Mouse (Mus musculus): ENCODE measurements around the gene St13. TPM values are rescaled to one million over a fixed set of nuclear protein-coding genes. Genes with fewer than 3 reads are reported as not detected.
A peak's percentile ranks its signal among the peaks of the same experiment; 100 is the strongest.

Gene St13
- polyA plus RNA-seq, 1 experiment from 2014 or later = 138 TPM

DNA sequence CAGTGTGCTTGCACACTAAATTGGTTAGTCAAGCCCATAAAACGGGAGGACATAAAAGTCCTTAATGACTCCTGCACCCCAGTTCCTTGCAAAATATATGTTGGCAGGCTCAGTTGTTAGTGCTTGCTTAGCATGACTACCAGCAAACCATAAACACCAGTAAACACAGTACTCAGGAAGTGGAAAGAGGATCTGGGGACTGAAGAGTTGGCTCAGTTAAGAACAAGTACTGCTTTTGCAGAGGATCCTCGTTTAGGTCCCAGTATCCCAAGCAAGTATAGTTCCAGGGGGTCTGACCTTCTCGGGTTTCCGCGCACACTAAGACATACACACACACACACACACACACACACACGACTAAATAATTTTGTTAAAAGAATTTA is 38.9 kb downstream of the St13 start:
- H3K9ac ChIP-seq (ENCODE audit: low read depth, low read length) = no peak overlapping the region
- H3K27me3 ChIP-seq (ENCODE audit: control insufficient read depth, insufficient read depth, low read length) = no peaks in the 10 kb centered on the region
- 35% methylated on average over 6 of the region's 6 CpGs for WGBS (ENCODE audit: insufficient replicate concordance)
- H3K4me1 ChIP-seq (ENCODE audit: control insufficient read depth, insufficient read depth, low read length) = 0 out of 2 replicates have a peak, but pooled peaks cover 3% of the 10 kb centered on the region
- peak overlapping the region; percentile 54 for H3K4me3 ChIP-seq (ENCODE audit: low read depth, low read length)
- ATAC-seq (replicated peaks; ENCODE audit: insufficient number of reproducible peaks, low FRiP score, low TSS enrichment) = peak; percentile 36; the same call in 1 of the 2 replicates
- peaks cover 5% of the 10 kb centered on the region for H3K36me3 ChIP-seq (ENCODE audit: control insufficient read depth, insufficient read depth, low read length)
- H3K27ac ChIP-seq (ENCODE audit: low read depth, low read length) = peak overlapping the region; percentile 62; the same call in 1 of the 2 replicates
- peak overlapping the region; percentile 66 for H3K4me2 ChIP-seq
- H3K9me3 ChIP-seq (replicated peaks; ENCODE audit: control insufficient read depth, low read length) = no peaks in the 10 kb centered on the region

DNA sequence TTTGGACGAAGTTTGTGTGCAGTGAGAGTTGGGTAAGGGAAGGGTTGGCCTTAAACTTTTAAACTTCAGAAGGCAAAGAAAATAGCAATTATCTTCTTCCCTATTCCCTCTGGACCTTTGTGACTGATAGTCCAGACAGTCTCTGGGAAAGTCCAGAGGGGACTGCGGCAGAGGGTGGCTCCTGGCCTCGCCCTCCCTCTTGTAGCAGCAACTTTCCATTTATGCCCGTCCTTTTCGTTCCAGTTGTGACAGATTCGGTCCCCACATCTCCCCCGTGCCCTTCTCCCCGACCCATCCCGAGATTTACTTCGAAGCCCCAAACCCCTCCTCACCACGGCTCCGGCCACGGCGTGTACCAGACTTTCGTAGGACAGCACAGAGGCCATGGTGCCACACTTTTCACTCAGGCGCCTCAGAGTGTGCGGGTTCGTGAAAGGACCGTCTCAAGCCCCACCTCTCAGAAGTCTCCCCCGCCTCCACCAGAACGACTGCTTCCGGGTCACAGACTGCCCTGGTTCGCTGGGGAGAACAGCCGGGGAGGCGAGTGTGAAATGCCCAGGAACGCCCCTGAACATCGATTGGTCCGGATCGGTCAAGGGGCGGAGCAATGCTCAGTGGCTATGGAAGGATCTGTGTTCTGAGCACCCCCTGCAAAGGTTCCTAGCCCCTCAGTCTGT is 39.4 kb downstream of the St13 start, which contains the start of gene Slc25a17:
Slc25a17 (minus strand) TSS at position 468 of the 677 bp plus-strand sequence.
- 1% methylated on average over 30 of the region's 30 CpGs for WGBS (ENCODE audit: insufficient replicate concordance)

DNA sequence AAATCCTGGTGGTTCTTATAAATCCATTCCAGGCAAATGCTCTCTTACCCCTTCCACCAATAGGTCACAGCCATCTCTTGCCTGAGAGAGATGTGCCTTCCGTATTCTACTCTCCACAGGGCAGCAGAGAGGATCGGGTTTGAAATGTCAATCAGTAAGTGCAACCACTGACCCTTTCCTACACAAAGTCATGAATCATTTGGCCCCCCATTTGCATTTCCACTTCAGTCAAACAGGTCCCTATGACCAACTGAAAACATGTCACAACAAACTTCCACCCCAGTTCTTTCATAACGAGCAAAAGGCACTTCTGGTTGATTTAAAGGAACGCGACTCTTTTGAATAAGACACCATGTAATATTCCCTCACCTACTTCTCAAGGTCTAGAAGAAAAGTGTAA is 40.5 kb downstream of the St13 start:
- no peak overlapping the region for H3K9ac ChIP-seq (ENCODE audit: low read depth, low read length)
- 88% methylated on average over 5 of the region's 5 CpGs for WGBS (ENCODE audit: insufficient replicate concordance)
- H3K27ac ChIP-seq (ENCODE audit: low read depth, low read length) = no peak overlapping the region
- no peak overlapping the region for H3K4me3 ChIP-seq (ENCODE audit: low read depth, low read length)
- H3K36me3 ChIP-seq (ENCODE audit: control insufficient read depth, insufficient read depth, low read length) = peaks cover 3% of the 10 kb centered on the region; the same call in 1 of the 2 replicates
- H3K9me3 ChIP-seq (replicated peaks; ENCODE audit: control insufficient read depth, low read length) = no peaks in the 10 kb centered on the region
- no peak for ATAC-seq (replicated peaks; ENCODE audit: insufficient number of reproducible peaks, low FRiP score, low TSS enrichment)
- 0 out of 2 replicates have a peak, but pooled peaks cover 3% of the 10 kb centered on the region for H3K4me1 ChIP-seq (ENCODE audit: control insufficient read depth, insufficient read depth, low read length)
- no peaks in the 10 kb centered on the region for H3K27me3 ChIP-seq (ENCODE audit: control insufficient read depth, insufficient read depth, low read length)
- H3K4me2 ChIP-seq = peak overlapping the region; percentile 66; the same call in 1 of the 2 replicates

More for the DNA sequence above, 39.4 kb downstream of the St13 start, which contains the start of gene Slc25a17:
- Histone ChIP-seq H3K27me3 (ENCODE audit: control insufficient read depth, insufficient read depth, low read length) (no peaks in the 10 kb centered on the region), H3K4me1 (ENCODE audit: control insufficient read depth, insufficient read depth, low read length) (0 out of 2 replicates have a peak, but pooled peaks cover 3% of the 10 kb centered on the region), H3K36me3 (ENCODE audit: control insufficient read depth, insufficient read depth, low read length) (peaks cover 5% of the 10 kb centered on the region), H3K4me2 (peak within 1 kb of the TSS; percentile 66), H3K9me3 (replicated peaks; ENCODE audit: control insufficient read depth, low read length) (no peaks in the 10 kb centered on the region), H3K27ac (ENCODE audit: low read depth, low read length) (peak within 1 kb of the TSS; percentile 62; the same call in 1 of the 2 replicates), H3K9ac (ENCODE audit: low read depth, low read length) (peak within 1 kb of the TSS; percentile 66), H3K4me3 (ENCODE audit: low read depth, low read length) (peak within 1 kb of the TSS; percentile 54)
- ATAC-seq (replicated peaks; ENCODE audit: insufficient number of reproducible peaks, low FRiP score, low TSS enrichment) = peak; percentile 97

DNA sequence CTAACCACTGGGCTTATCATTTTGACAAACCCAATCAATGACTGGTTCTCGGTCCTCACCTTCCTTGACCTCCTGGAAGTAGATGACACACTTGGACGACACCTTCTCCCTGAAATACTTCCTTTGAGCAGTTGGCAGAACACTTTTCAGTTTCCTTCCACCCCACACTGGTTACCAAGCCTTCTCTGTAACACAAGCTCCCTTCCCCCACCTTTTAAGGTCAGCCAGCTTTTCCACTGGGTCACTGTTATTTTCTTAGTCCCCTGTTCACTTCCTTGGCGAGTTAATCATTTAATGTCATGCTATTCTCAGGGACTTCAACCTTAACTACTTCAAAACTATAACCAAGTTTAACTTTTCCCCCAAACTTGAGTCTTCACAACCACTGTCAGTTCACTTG is 40.9 kb downstream of the St13 start:
- 78% methylated on average over 3 of the region's 3 CpGs for WGBS (ENCODE audit: insufficient replicate concordance)
- peaks cover 3% of the 10 kb centered on the region; the same call in 1 of the 2 replicates for H3K36me3 ChIP-seq (ENCODE audit: control insufficient read depth, insufficient read depth, low read length)
- no peak overlapping the region for H3K9ac ChIP-seq (ENCODE audit: low read depth, low read length)
- no peak overlapping the region for H3K27ac ChIP-seq (ENCODE audit: low read depth, low read length)
- no peaks in the 10 kb centered on the region for H3K27me3 ChIP-seq (ENCODE audit: control insufficient read depth, insufficient read depth, low read length)
- no peak overlapping the region for H3K4me2 ChIP-seq
- no peak for ATAC-seq (replicated peaks; ENCODE audit: insufficient number of reproducible peaks, low FRiP score, low TSS enrichment)
- no peak overlapping the region for H3K4me3 ChIP-seq (ENCODE audit: low read depth, low read length)
- H3K9me3 ChIP-seq (replicated peaks; ENCODE audit: control insufficient read depth, low read length) = no peaks in the 10 kb centered on the region
- H3K4me1 ChIP-seq (ENCODE audit: control insufficient read depth, insufficient read depth, low read length) = 0 out of 2 replicates have a peak, but pooled peaks cover 3% of the 10 kb centered on the region

DNA sequence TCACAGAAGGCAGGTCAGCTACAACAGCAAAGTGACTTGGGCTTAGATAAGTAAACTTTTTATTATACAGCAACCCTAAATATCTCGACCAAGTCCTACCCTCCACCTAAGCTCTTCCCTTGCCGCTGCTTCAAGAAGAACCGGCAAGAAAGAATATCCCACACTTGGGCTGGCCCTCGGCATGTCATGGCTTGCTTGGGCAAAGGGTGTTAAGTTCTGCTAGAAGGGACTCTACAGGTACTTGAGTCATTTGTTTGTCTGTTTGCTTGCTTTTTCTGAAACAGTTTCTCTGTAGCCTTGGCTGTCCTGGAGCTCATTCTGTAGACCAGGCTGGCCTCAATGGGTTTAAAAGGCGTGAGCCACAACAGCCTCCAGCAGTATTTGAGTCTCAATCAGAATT is 42.9 kb downstream of the St13 start:
- Histone ChIP-seq H3K36me3 (ENCODE audit: control insufficient read depth, insufficient read depth, low read length) (no peaks in the 10 kb centered on the region), H3K27me3 (ENCODE audit: control insufficient read depth, insufficient read depth, low read length) (no peaks in the 10 kb centered on the region), H3K27ac (ENCODE audit: low read depth, low read length) (no peak overlapping the region), H3K9me3 (replicated peaks; ENCODE audit: control insufficient read depth, low read length) (no peaks in the 10 kb centered on the region), H3K4me3 (ENCODE audit: low read depth, low read length) (no peak overlapping the region), H3K4me2 (no peak overlapping the region), H3K9ac (ENCODE audit: low read depth, low read length) (no peak overlapping the region), H3K4me1 (ENCODE audit: control insufficient read depth, insufficient read depth, low read length) (0 out of 2 replicates have a peak, but pooled peaks cover 3% of the 10 kb centered on the region)
- 45% methylated on average over 5 of the region's 5 CpGs for WGBS (ENCODE audit: insufficient replicate concordance)
- no peak for ATAC-seq (replicated peaks; ENCODE audit: insufficient number of reproducible peaks, low FRiP score, low TSS enrichment)

DNA sequence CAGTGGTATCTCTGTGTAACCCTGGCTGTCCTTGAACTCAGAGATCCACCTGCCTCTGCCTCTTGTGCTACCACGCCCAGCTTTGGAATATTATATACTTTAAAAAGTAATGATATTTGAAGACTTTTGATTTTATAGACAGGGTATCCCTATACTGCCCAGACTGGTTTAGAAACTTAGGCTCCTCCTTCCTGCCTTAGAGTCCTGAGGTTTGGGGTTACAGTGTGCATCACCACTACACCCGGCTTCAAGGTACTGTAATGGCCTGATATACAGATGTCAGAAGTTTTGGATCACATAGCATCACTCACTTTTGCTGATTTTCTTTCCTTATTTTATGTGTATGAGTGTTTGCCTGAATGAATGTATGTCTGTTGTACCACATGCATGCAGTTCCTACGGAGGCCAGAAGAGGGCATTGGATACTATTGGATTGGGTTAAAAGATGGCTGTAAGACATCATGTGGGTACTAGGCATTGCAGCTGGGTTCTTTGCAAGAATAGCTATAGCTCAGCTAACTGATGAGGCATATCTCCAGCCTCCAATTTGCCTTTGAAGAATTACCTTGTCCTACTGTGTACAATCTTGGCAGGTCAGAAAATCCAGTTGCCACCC is 44.6 kb downstream of the St13 start:
- H3K4me1 ChIP-seq (ENCODE audit: control insufficient read depth, insufficient read depth, low read length) = 0 out of 2 replicates have a peak, but pooled peaks cover 2% of the 10 kb centered on the region
- no peaks in the 10 kb centered on the region for H3K9me3 ChIP-seq (replicated peaks; ENCODE audit: control insufficient read depth, low read length)
- WGBS (ENCODE audit: insufficient replicate concordance) = 56% methylated on average over 3 of the region's 3 CpGs
- H3K4me3 ChIP-seq (ENCODE audit: low read depth, low read length) = no peak overlapping the region
- no peak overlapping the region for H3K9ac ChIP-seq (ENCODE audit: low read depth, low read length)
- H3K27ac ChIP-seq (ENCODE audit: low read depth, low read length) = no peak overlapping the region
- no peaks in the 10 kb centered on the region for H3K27me3 ChIP-seq (ENCODE audit: control insufficient read depth, insufficient read depth, low read length)
- ATAC-seq (replicated peaks; ENCODE audit: insufficient number of reproducible peaks, low FRiP score, low TSS enrichment) = no peak
- H3K36me3 ChIP-seq (ENCODE audit: control insufficient read depth, insufficient read depth, low read length) = no peaks in the 10 kb centered on the region
- H3K4me2 ChIP-seq = no peak overlapping the region

DNA sequence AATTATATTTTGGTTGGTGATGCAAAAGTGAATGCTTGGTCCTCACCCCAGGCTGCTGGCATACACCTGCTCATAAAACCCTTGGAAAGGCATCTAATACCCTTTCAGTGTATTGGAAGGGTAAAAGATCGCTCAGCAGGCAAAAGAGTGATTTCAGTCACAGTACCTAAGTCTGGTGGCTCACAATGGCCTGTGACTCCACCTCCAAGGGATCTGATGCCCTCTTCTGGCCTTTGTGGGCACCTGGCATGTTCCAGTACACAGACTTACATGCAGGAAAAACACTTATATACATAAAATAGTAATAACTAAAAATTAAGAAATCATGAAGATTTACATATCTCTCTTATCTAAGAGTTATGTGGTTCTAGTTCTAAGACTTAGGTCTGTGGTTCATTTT is 47.2 kb downstream of the St13 start:
- 58% methylated on average over 1 of the region's 1 CpGs for WGBS (ENCODE audit: insufficient replicate concordance)

DNA sequence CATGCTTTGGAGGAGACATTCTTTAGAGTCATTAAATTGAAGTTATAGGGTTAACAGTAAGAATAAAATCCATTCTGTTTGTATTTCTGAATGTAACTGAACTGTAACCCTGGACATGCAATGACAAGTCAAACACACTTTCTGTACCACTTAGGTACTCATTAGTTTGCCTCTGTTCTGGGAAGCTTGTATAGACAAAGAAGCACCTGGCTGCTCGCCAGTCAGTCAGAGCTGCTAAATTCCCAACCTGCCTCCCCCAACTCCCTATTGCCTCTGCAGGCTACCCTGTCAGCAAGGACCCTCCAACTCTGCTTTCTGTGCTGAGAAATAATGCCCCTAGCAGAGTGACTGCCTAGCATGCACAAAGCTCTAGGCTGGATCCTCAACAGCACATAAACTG is 49.5 kb downstream of the St13 start:
- no peaks in the 10 kb centered on the region for H3K36me3 ChIP-seq (ENCODE audit: control insufficient read depth, insufficient read depth, low read length)
- WGBS (ENCODE audit: insufficient replicate concordance) = 59% methylated on average over 1 of the region's 1 CpGs
- H3K9ac ChIP-seq (ENCODE audit: low read depth, low read length) = no peak overlapping the region
- H3K4me3 ChIP-seq (ENCODE audit: low read depth, low read length) = no peak overlapping the region
- ATAC-seq (replicated peaks; ENCODE audit: insufficient number of reproducible peaks, low FRiP score, low TSS enrichment) = no peak
- no peaks in the 10 kb centered on the region for H3K27me3 ChIP-seq (ENCODE audit: control insufficient read depth, insufficient read depth, low read length)
- H3K9me3 ChIP-seq (replicated peaks; ENCODE audit: control insufficient read depth, low read length) = no peaks in the 10 kb centered on the region
- H3K27ac ChIP-seq (ENCODE audit: low read depth, low read length) = no peak overlapping the region
- 0 out of 2 replicates have a peak, but pooled peaks cover 2% of the 10 kb centered on the region for H3K4me1 ChIP-seq (ENCODE audit: control insufficient read depth, insufficient read depth, low read length)
- no peak overlapping the region for H3K4me2 ChIP-seq

More for the DNA sequence above, 47.2 kb downstream of the St13 start:
- H3K9ac ChIP-seq (ENCODE audit: low read depth, low read length) = no peak overlapping the region
- no peak overlapping the region for H3K4me2 ChIP-seq
- H3K36me3 ChIP-seq (ENCODE audit: control insufficient read depth, insufficient read depth, low read length) = no peaks in the 10 kb centered on the region
- ATAC-seq (replicated peaks; ENCODE audit: insufficient number of reproducible peaks, low FRiP score, low TSS enrichment) = no peak
- 0 out of 2 replicates have a peak, but pooled peaks cover 2% of the 10 kb centered on the region for H3K4me1 ChIP-seq (ENCODE audit: control insufficient read depth, insufficient read depth, low read length)
- no peaks in the 10 kb centered on the region for H3K27me3 ChIP-seq (ENCODE audit: control insufficient read depth, insufficient read depth, low read length)
- no peak overlapping the region for H3K27ac ChIP-seq (ENCODE audit: low read depth, low read length)
- no peak overlapping the region for H3K4me3 ChIP-seq (ENCODE audit: low read depth, low read length)
- H3K9me3 ChIP-seq (replicated peaks; ENCODE audit: control insufficient read depth, low read length) = no peaks in the 10 kb centered on the region

Data from heart, embryonic 11.5 days (tissue).